Mouse (Mus musculus): ENCODE data around the gene Irf2bpl. TPM values are rescaled to one million over a fixed set of nuclear protein-coding genes. Genes with fewer than 3 reads are reported as not detected.

Gene Irf2bpl
- polyA plus RNA-seq, 1 experiment from 2014 or later = 59.5 TPM

- H3K4me3 ChIP-seq = no peak overlapping the region
- no peak for ATAC-seq (ENCODE audit: insufficient number of reproducible peaks, low FRiP score)
- peaks cover 69% of the 10 kb centered on the region for H3K4me1 ChIP-seq (replicated peaks)
- H3K36me3 ChIP-seq = no peaks in the 10 kb centered on the region
- peak overlapping the region; percentile 49 for H3K9ac ChIP-seq
- 44% methylated on average over 7 of the region's 7 CpGs for WGBS
- H3K4me2 ChIP-seq = no peak overlapping the region
- peak overlapping the region; percentile 95 for H3K27ac ChIP-seq (ENCODE audit: poor library complexity, severe bottlenecking)
- H3K9me3 ChIP-seq (replicated peaks) = no peaks in the 10 kb centered on the region
- no peaks in the 10 kb centered on the region for H3K27me3 ChIP-seq (replicated peaks)
These were observed 13.2 kb upstream of the Irf2bpl start for GRCm38 (mm10) chr12:86897769-86898273.

- no peak for ATAC-seq (ENCODE audit: insufficient number of reproducible peaks, low FRiP score)
- Histone ChIP-seq H3K4me3 (no peak overlapping the region), H3K4me2 (peak overlapping the region; percentile 41), H3K27ac (ENCODE audit: poor library complexity, severe bottlenecking) (peak overlapping the region; percentile 95), H3K4me1 (replicated peaks) (peaks cover 77% of the 10 kb centered on the region), H3K9me3 (replicated peaks) (no peaks in the 10 kb centered on the region), H3K27me3 (replicated peaks) (no peaks in the 10 kb centered on the region), H3K9ac (peak overlapping the region; percentile 49), H3K36me3 (no peaks in the 10 kb centered on the region)
- WGBS = 20% methylated on average over 7 of the region's 7 CpGs
These were observed 12.4 kb upstream of the Irf2bpl start for GRCm38 (mm10) chr12:86896921-86897512.

GRCm38 (mm10) chr12:86896441-86896890, 11.9 kb upstream of the Irf2bpl start:
- no peak for ATAC-seq (ENCODE audit: insufficient number of reproducible peaks, low FRiP score)
- Histone ChIP-seq H3K9ac (peak overlapping the region; percentile 30; the same call in 1 of the 2 replicates), H3K4me2 (peak overlapping the region; percentile 41), H3K27ac (ENCODE audit: poor library complexity, severe bottlenecking) (peak overlapping the region; percentile 95), H3K27me3 (replicated peaks) (no peaks in the 10 kb centered on the region), H3K4me3 (no peak overlapping the region), H3K36me3 (no peaks in the 10 kb centered on the region), H3K4me1 (replicated peaks) (peaks cover 83% of the 10 kb centered on the region), H3K9me3 (replicated peaks) (no peaks in the 10 kb centered on the region)
- 8% methylated on average over 7 of the region's 7 CpGs for WGBS

GRCm38 (mm10) chr12:86895703-86896409, 11.3 kb upstream of the Irf2bpl start:
- Histone ChIP-seq H3K4me1 (replicated peaks) (peaks cover 85% of the 10 kb centered on the region), H3K27me3 (replicated peaks) (no peaks in the 10 kb centered on the region), H3K27ac (ENCODE audit: poor library complexity, severe bottlenecking) (peak overlapping the region; percentile 95), H3K4me3 (no peak overlapping the region), H3K4me2 (peak overlapping the region; percentile 75), H3K9ac (peak overlapping the region; percentile 30; the same call in 1 of the 2 replicates), H3K9me3 (replicated peaks) (no peaks in the 10 kb centered on the region), H3K36me3 (no peaks in the 10 kb centered on the region)
- ATAC-seq (ENCODE audit: insufficient number of reproducible peaks, low FRiP score) = no peak
- 56% methylated on average over 4 of the region's 4 CpGs for WGBS

GRCm38 (mm10) chr12:86894841-86895428, 10.3 kb upstream of the Irf2bpl start:
- no peaks in the 10 kb centered on the region for H3K9me3 ChIP-seq (replicated peaks)
- no peaks in the 10 kb centered on the region for H3K36me3 ChIP-seq
- under 1% methylated on average over 12 of the region's 12 CpGs for WGBS
- peak overlapping the region; percentile 95 for H3K27ac ChIP-seq (ENCODE audit: poor library complexity, severe bottlenecking)
- H3K4me1 ChIP-seq (replicated peaks) = peaks cover 86% of the 10 kb centered on the region
- ATAC-seq (ENCODE audit: insufficient number of reproducible peaks, low FRiP score) = peak; percentile 5
- peak overlapping the region; percentile 35 for H3K4me3 ChIP-seq
- peak overlapping the region; percentile 75 for H3K4me2 ChIP-seq
- H3K27me3 ChIP-seq (replicated peaks) = no peaks in the 10 kb centered on the region
- peak overlapping the region; percentile 70 for H3K9ac ChIP-seq

- Histone ChIP-seq H3K9ac (peak overlapping the region; percentile 74), H3K27ac (ENCODE audit: poor library complexity, severe bottlenecking) (peak overlapping the region; percentile 95), H3K4me1 (replicated peaks) (peaks cover 89% of the 10 kb centered on the region), H3K9me3 (replicated peaks) (no peaks in the 10 kb centered on the region), H3K4me3 (peak overlapping the region; percentile 35), H3K27me3 (replicated peaks) (no peaks in the 10 kb centered on the region), H3K4me2 (peak overlapping the region; percentile 75), H3K36me3 (no peaks in the 10 kb centered on the region)
- under 1% methylated on average over 22 of the region's 26 CpGs for WGBS
- ATAC-seq (ENCODE audit: insufficient number of reproducible peaks, low FRiP score) = peak; percentile 87
These were observed 9.7 kb upstream of the Irf2bpl start for GRCm38 (mm10) chr12:86894184-86894839.

- 5% methylated on average over 20 of the region's 20 CpGs for WGBS
- Histone ChIP-seq H3K9me3 (replicated peaks) (no peaks in the 10 kb centered on the region), H3K9ac (peak overlapping the region; percentile 74), H3K4me1 (replicated peaks) (peaks cover 86% of the 10 kb centered on the region), H3K27ac (ENCODE audit: poor library complexity, severe bottlenecking) (peak overlapping the region; percentile 95), H3K4me2 (peak overlapping the region; percentile 75), H3K36me3 (no peaks in the 10 kb centered on the region), H3K4me3 (peak overlapping the region; percentile 35), H3K27me3 (replicated peaks) (no peaks in the 10 kb centered on the region)
- ATAC-seq (ENCODE audit: insufficient number of reproducible peaks, low FRiP score) = 0 out of 2 replicates have a peak, but pooled peaks have one; percentile 8
These were observed 9.0 kb upstream of the Irf2bpl start for GRCm38 (mm10) chr12:86893326-86894183.

GRCm38 (mm10) chr12:86892711-86893311, 8.2 kb upstream of the Irf2bpl start:
- H3K36me3 ChIP-seq = no peaks in the 10 kb centered on the region
- no peaks in the 10 kb centered on the region for H3K27me3 ChIP-seq (replicated peaks)
- no peak for ATAC-seq (ENCODE audit: insufficient number of reproducible peaks, low FRiP score)
- WGBS = 4% methylated on average over 17 of the region's 18 CpGs
- H3K4me1 ChIP-seq (replicated peaks) = peaks cover 84% of the 10 kb centered on the region
- peak overlapping the region; percentile 95 for H3K27ac ChIP-seq (ENCODE audit: poor library complexity, severe bottlenecking)
- peak overlapping the region; percentile 74 for H3K9ac ChIP-seq
- H3K4me2 ChIP-seq = peak overlapping the region; percentile 75
- no peaks in the 10 kb centered on the region for H3K9me3 ChIP-seq (replicated peaks)
- H3K4me3 ChIP-seq = peak overlapping the region; percentile 53

- no peak for ATAC-seq (ENCODE audit: insufficient number of reproducible peaks, low FRiP score)
- Histone ChIP-seq H3K4me1 (replicated peaks) (peaks cover 83% of the 10 kb centered on the region), H3K4me3 (peak overlapping the region; percentile 53), H3K27me3 (replicated peaks) (no peaks in the 10 kb centered on the region), H3K27ac (ENCODE audit: poor library complexity, severe bottlenecking) (peak overlapping the region; percentile 95), H3K9me3 (replicated peaks) (no peaks in the 10 kb centered on the region), H3K36me3 (no peaks in the 10 kb centered on the region), H3K4me2 (peak overlapping the region; percentile 75), H3K9ac (peak overlapping the region; percentile 74)
- 2% methylated on average over 37 of the region's 37 CpGs for WGBS
These were observed 7.4 kb upstream of the Irf2bpl start for GRCm38 (mm10) chr12:86891786-86892702.

Measured in heart, embryonic 12.5 days (tissue).